Mouse (Mus musculus) lung, adult 2 months (tissue): ENCODE results near the gene Leng9. TPM values are rescaled to one million over a fixed set of nuclear protein-coding genes. Genes with fewer than 3 reads are reported as not detected.
A peak's percentile ranks its signal among the peaks of the same experiment; 100 is the strongest.

Experiments
- DNase-seq: peaks from one replicate; pipeline ENCODE4 v3.0.0; 2022
- H3K4me1 ChIP-seq: fragments of 200-500 bp; 2 replicates; pipeline ENCODE4 v1.6.1; 2011; ENCODE audit warnings: low read length; ENCODE audit not compliant: control insufficient read depth, insufficient read depth
- H3K4me3 ChIP-seq: fragments of 200-500 bp; replicated peaks from 2 replicates; pipeline ENCODE3; 2011; ENCODE audit warnings: low read depth, mild to moderate bottlenecking, control low read depth, low read length; ENCODE audit errors: extremely low read depth
- CTCF ChIP-seq: fragments of 200-500 bp; IDR thresholded peaks from 2 replicates; pipeline ENCODE4 v1.5.1; 2011; ENCODE audit warnings: mild to moderate bottlenecking, low read length, control low read depth; ENCODE audit not compliant: insufficient read depth
- POLR2A ChIP-seq: fragments of 200-500 bp; IDR thresholded peaks from 2 replicates; pipeline ENCODE4 v1.6.1; 2011; ENCODE audit warnings: low read depth, mild to moderate bottlenecking, control low read depth, low read length, borderline replicate concordance; ENCODE audit errors: extremely low read depth
- WGBS: fragments of 180-500 bp; shearing (Covaris S2); methylation state at CpG from one replicate; pipeline ENCODE4 v1.1.7; 2018; 5-methylcytosine and 5-hydroxymethylcytosine counted together
- polyA plus RNA-seq: library from polyadenylated mRNA; depleted of rRNA; stranded (reverse); fragments of >200 nt; gene quantifications from 2 replicates; pipeline ENCODE4 v1.2.3, GENCODE M21; 2012

The Leng9 gene
- polyA plus RNA-seq, 1 experiment = 8.6 TPM

GRCm38 (mm10) chr7:4154356-4154755, 4.2 kb upstream of the Leng9 start:
- H3K4me1 ChIP-seq = peaks cover 3% of the 10 kb centered on the region
- TF ChIP-seq CTCF (no peak), POLR2A (no peak)
- no peak overlapping the region for H3K4me3 ChIP-seq
- 79% methylated on average over 5 of the region's 5 CpGs for WGBS
- DNase-seq = no peak

GRCm38 (mm10) chr7:4151241-4151640, 1.1 kb upstream of the Leng9 start:
- no peak overlapping the region for H3K4me3 ChIP-seq
- DNase-seq = no peak
- WGBS = 36% methylated on average over 22 of the region's 22 CpGs
- TF ChIP-seq CTCF (no peak), POLR2A (no peak)
- H3K4me1 ChIP-seq = peaks cover 9% of the 10 kb centered on the region

GRCm38 (mm10) chr7:4150811-4151221, 642 bp upstream of the Leng9 start:
- Histone ChIP-seq H3K4me1 (peaks cover 9% of the 10 kb centered on the region), H3K4me3 (peak overlapping the region; percentile 90)
- DNase-seq = peak; percentile 71
- WGBS = 8% methylated on average over 14 of the region's 14 CpGs
- TF ChIP-seq POLR2A = peak; percentile 49; the same call in 1 of the 2 replicates
- no peak for TF ChIP-seq CTCF

- peaks cover 9% of the 10 kb centered on the region for H3K4me1 ChIP-seq
- no peak for TF ChIP-seq CTCF
- peak; percentile 82; the same call in 1 of the 2 replicates for TF ChIP-seq POLR2A
- peak overlapping the region; percentile 90 for H3K4me3 ChIP-seq
- WGBS = under 1% methylated on average over 64 of the region's 64 CpGs
- DNase-seq = peak; percentile 88
Measured at GRCm38 (mm10) chr7:4149209-4150054, 742 bp downstream of the Leng9 start.

GRCm38 (mm10) chr7:4148341-4149208, 1.6 kb downstream of the Leng9 start:
- peaks cover 9% of the 10 kb centered on the region for H3K4me1 ChIP-seq
- peak overlapping the region; percentile 90 for H3K4me3 ChIP-seq
- TF ChIP-seq POLR2A (no peak), CTCF (no peak)
- 27% methylated on average over 18 of the region's 18 CpGs for WGBS
- peak; percentile 23 for DNase-seq

GRCm38 (mm10) chr7:4147836-4148235, 2.3 kb downstream of the Leng9 start:
- TF ChIP-seq CTCF (no peak), POLR2A (no peak)
- DNase-seq = no peak
- 71% methylated on average over 4 of the region's 4 CpGs for WGBS
- H3K4me3 ChIP-seq = no peak overlapping the region
- H3K4me1 ChIP-seq = peaks cover 9% of the 10 kb centered on the region

GRCm38 (mm10) chr7:4147371-4147770, 2.8 kb downstream of the Leng9 start:
- no peak for DNase-seq
- WGBS = 77% methylated on average over 20 of the region's 20 CpGs
- no peak for TF ChIP-seq CTCF
- no peak for TF ChIP-seq POLR2A
- Histone ChIP-seq H3K4me3 (no peak overlapping the region), H3K4me1 (peaks cover 9% of the 10 kb centered on the region)

- Histone ChIP-seq H3K4me3 (no peak overlapping the region), H3K4me1 (peaks cover 9% of the 10 kb centered on the region)
- WGBS = 89% methylated on average over 23 of the region's 23 CpGs
- TF ChIP-seq CTCF (no peak), POLR2A (no peak)
- DNase-seq = no peak
Measured at GRCm38 (mm10) chr7:4146241-4147180, 3.7 kb downstream of the Leng9 start.
